Mouse (Mus musculus) megakaryocyte progenitor cell, adult 5-6 weeks (primary cell): ENCODE measurements around the gene Vegfc. TPM values are rescaled to one million over a fixed set of nuclear protein-coding genes. Genes with fewer than 3 reads are reported as not detected.

Experiments used
- ATAC-seq: replicated peaks from 2 replicates; pipeline ENCODE4 v1.8.0; 2016; ENCODE audit warnings: mild to moderate bottlenecking, moderate TSS enrichment, inconsistent platforms; ENCODE audit not compliant: poor library complexity
- total RNA-seq, 2 experiments: library from RNA; stranded (forward) in 1 of 2; stranded (reverse) in 1 of 2; fragments of 157-497, 149-512 nt in 1 of 2; fragments of 200-1000 nt in 1 of 2; gene quantifications; 2 replicates each; pipeline versions ENCODE4 v1.2.3 to v1.2.4; 2015 to 2017

Vegfc gene
- total RNA-seq, 2 experiments from 2014 or later, result 1.2 TPM; not detected in 1

GRCm38 (mm10) chr8:54185336-54185735 is 107.9 kb downstream of the Vegfc start:
- ATAC-seq, result no peak

- ATAC-seq, result no peak
These were observed 108.5 kb downstream of the Vegfc start for GRCm38 (mm10) chr8:54185927-54186326.

- no peak for ATAC-seq
These were observed 138.8 kb downstream of the Vegfc start for GRCm38 (mm10) chr8:54216250-54216649.

GRCm38 (mm10) chr8:54228801-54229204 is 151.4 kb downstream of the Vegfc start:
- ATAC-seq, result peak; percentile 64

GRCm38 (mm10) chr8:54230638-54231037 is 153.2 kb downstream of the Vegfc start:
- no peak for ATAC-seq

- ATAC-seq, result no peak
These were observed 155.9 kb downstream of the Vegfc start for GRCm38 (mm10) chr8:54233316-54233715.
